Comparison of ENCODE assay signal across 10 mouse cellular contexts in the genomic region with DNA sequence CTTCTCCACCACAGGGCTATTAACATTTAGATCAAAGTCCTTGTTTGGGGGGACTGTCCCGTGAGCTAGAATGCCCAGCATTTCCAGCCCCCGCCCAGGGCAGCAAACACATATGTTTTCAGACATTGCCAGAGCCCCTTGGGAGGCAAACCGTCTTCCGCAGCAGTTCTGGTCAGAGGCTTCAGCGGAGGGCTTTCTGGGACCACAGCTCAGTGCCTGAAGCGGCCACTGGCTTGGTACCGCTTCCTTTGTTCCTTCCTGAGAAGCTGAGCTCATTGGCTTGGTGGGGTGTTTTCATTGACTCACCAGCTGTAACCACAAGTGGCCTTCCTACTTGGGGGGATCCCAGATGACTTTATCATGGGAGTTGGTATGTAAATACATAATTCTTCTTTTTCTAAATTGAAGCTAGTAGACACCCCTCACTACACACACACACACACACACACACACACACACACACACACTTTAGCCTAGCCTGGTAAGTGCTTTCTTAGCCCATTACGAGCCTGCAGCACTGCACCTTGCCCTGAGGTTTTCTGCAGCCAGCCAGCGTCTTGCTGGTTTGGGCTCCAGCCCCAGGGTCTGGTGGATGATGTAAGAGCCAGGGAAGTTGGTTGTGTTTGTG. TPM values are rescaled to one million over a fixed set of nuclear protein-coding genes. Genes with fewer than 3 reads are reported as not detected.
DNase-seq lines count a peak whose midpoint lies in the region; ATAC-seq and TF ChIP-seq lines count a peak whose summit lies in the region.
"Had no signal": no experiment of that assay in that cellular context is flagged by ENCODE, and none has a peak within 500 bp of the region (broad histone marks: within the 10 kb centered on the region; RNA-seq: fewer than 3 reads in every experiment).

No protein-coding gene starts in this region.

- no peak overlapping the region for H3K4me3 ChIP-seq in kidney, embryonic 15.5 days (replicated peaks)
- no peak overlapping the region for H3K4me3 ChIP-seq in kidney, adult 2 months (ENCODE audit: insufficient read depth, low read depth, low read length)
- no peak overlapping the region for H3K4me3 ChIP-seq in limb, embryonic 14.5 days (replicated peaks; ENCODE audit: low read length)
- H3K4me3 ChIP-seq: neural tube, embryonic 15.5 days had no signal

- no peak for ATAC-seq in kidney, embryonic 15.5 days (replicated peaks; ENCODE audit: low FRiP score)
- no peak for ATAC-seq in limb, embryonic 14.5 days (ENCODE audit: low FRiP score, low read depth)
- ATAC-seq: forebrain, embryonic 14.5 days had no signal

- no peaks in the 10 kb centered on the region for H3K9me3 ChIP-seq in kidney, embryonic 15.5 days (replicated peaks)
- H3K9me3 ChIP-seq in limb, embryonic 14.5 days (ENCODE audit: control insufficient read depth, low read length): no peaks in the 10 kb centered on the region
- H3K9me3 ChIP-seq: neural tube, embryonic 15.5 days had no signal

- H3K4me2 ChIP-seq in kidney, embryonic 15.5 days: no peak overlapping the region
- no peak overlapping the region for H3K4me2 ChIP-seq in limb, embryonic 14.5 days (replicated peaks; ENCODE audit: low read depth, low read length, severe bottlenecking)
- H3K4me2 ChIP-seq: neural tube, embryonic 15.5 days had no signal

- H3K27ac ChIP-seq in kidney, embryonic 15.5 days: peak overlapping the region; percentile 56
- H3K27ac ChIP-seq in kidney, adult 2 months (ENCODE audit: insufficient read depth, low read depth, low read length): no peak overlapping the region
- H3K27ac ChIP-seq in limb, embryonic 14.5 days (replicated peaks; ENCODE audit: low read depth, low read length): peak overlapping the region; percentile 69; the same call in 1 of the 2 replicates
- H3K27ac ChIP-seq: neural tube, embryonic 15.5 days had no signal

- no peaks in the 10 kb centered on the region for H3K27me3 ChIP-seq in kidney, embryonic 15.5 days
- no peaks in the 10 kb centered on the region for H3K27me3 ChIP-seq in kidney, adult 2 months (replicated peaks; ENCODE audit: control insufficient read depth, insufficient read depth, low read length)
- H3K27me3 ChIP-seq in limb, embryonic 14.5 days (ENCODE audit: control insufficient read depth, insufficient read depth, low read length): no peaks in the 10 kb centered on the region
- H3K27me3 ChIP-seq: neural tube, embryonic 15.5 days had no signal

- H3K4me1 ChIP-seq in kidney, embryonic 15.5 days: peaks cover 26% of the 10 kb centered on the region
- peaks cover 5% of the 10 kb centered on the region; the same call in 1 of the 2 replicates for H3K4me1 ChIP-seq in kidney, adult 2 months (ENCODE audit: control insufficient read depth, insufficient read depth, low read length)
- peaks cover 14% of the 10 kb centered on the region for H3K4me1 ChIP-seq in limb, embryonic 14.5 days (ENCODE audit: control insufficient read depth, insufficient read depth, low read length)
- H3K4me1 ChIP-seq: neural tube, embryonic 15.5 days had no signal

- WGBS in kidney, embryonic 15.5 days: 56% methylated on average over 9 of the region's 9 CpGs
- WGBS in kidney, adult 2 months: 68% methylated on average over 9 of the region's 9 CpGs
- 29% methylated on average over 9 of the region's 9 CpGs for WGBS in limb, embryonic 14.5 days

- no peaks in the 10 kb centered on the region for H3K36me3 ChIP-seq in kidney, embryonic 15.5 days
- no peaks in the 10 kb centered on the region for H3K36me3 ChIP-seq in kidney, adult 2 months (ENCODE audit: control insufficient read depth, insufficient read depth, low read length)
- no peaks in the 10 kb centered on the region for H3K36me3 ChIP-seq in limb, embryonic 14.5 days (ENCODE audit: control insufficient read depth, insufficient read depth, low read length)
- H3K36me3 ChIP-seq: neural tube, embryonic 15.5 days had no signal

- no peak for TF ChIP-seq CTCF in kidney, adult 2 months (conservative IDR thresholded peaks at IDR 0.05; ENCODE audit: insufficient read depth, insufficient read length, low read depth, low read length)

- TF ChIP-seq POLR2A in kidney, adult 2 months (IDR thresholded peaks at IDR 0.05; ENCODE audit: low read depth, low read length): no peak
- no peak for TF ChIP-seq POLR2A in limb, embryonic 14.5 days (IDR thresholded peaks at IDR 0.05; ENCODE audit: borderline replicate concordance, extremely low read depth, insufficient read depth, insufficient read length)

- no peak for DNase-seq in kidney, adult 2 months
- peak; percentile 68 for DNase-seq in 3134 (ENCODE audit: extremely low read depth, insufficient read length, low spot score)
- DNase-seq in c-Kit-positive CD71-negative TER-119-negative erythroid progenitor cells, embryonic 14.5 days (ENCODE audit: low read depth): peak; percentile 56
- DNase-seq in limb, embryonic 14.5 days (ENCODE audit: low spot score): no peak
- no peak for DNase-seq in cerebellum, postnatal 25 days
- DNase-seq in thymus, postnatal 10 days (ENCODE audit: low spot score in 2 of 2): no peak
- no peak for DNase-seq in retina, postnatal 1 day

- no peak overlapping the region for H3K9ac ChIP-seq in kidney, embryonic 15.5 days
- H3K9ac ChIP-seq in limb, embryonic 14.5 days (ENCODE audit: low read depth, low read length, severe bottlenecking): no peak overlapping the region
- H3K9ac ChIP-seq: neural tube, embryonic 15.5 days had no signal

RNA-seq across cellular contexts. Expression of a gene that starts 27.2 kb away (rescaled TPM):
- 0.51 and 0.53 TPM in 2 replicates for polyA plus RNA-seq in kidney, embryonic 15.5 days (2015; fragmentation: Nextera tagmentation; extraction: Ambion mirVana)
- 0.76 and 1.2 TPM in 2 replicates for polyA plus RNA-seq in kidney, adult 2 months (2012; rRNA removed)
- polyA plus RNA-seq in limb, embryonic 14.5 days (2012; rRNA removed): 3.8 and 4.5 TPM in 2 replicates
- 0.48 and 0.52 TPM in 2 replicates for polyA plus RNA-seq in limb, embryonic 14.5 days (2014; fragmentation: Nextera tagmentation; extraction: Ambion mirVana)

RNA-seq across cellular contexts. Expression of a gene that starts 51.1 kb away (rescaled TPM):
- polyA plus RNA-seq in kidney, embryonic 15.5 days (2015; fragmentation: Nextera tagmentation; extraction: Ambion mirVana): 17.8 and 18.5 TPM in 2 replicates
- polyA plus RNA-seq in kidney, adult 2 months (2012; rRNA removed): 137 and 161 TPM in 2 replicates
- polyA plus RNA-seq in limb, embryonic 14.5 days (2012; rRNA removed): 22.6 and 30.1 TPM in 2 replicates
- 13.3 and 15.7 TPM in 2 replicates for polyA plus RNA-seq in limb, embryonic 14.5 days (2014; fragmentation: Nextera tagmentation; extraction: Ambion mirVana)

RNA-seq across cellular contexts. Expression of a gene that starts 59.1 kb away (rescaled TPM):
- polyA plus RNA-seq in kidney, embryonic 15.5 days (2015; fragmentation: Nextera tagmentation; extraction: Ambion mirVana): 1.6 and 2.7 TPM in 2 replicates
- 181 and 266 TPM in 2 replicates for polyA plus RNA-seq in kidney, adult 2 months (2012; rRNA removed)
- polyA plus RNA-seq in limb, embryonic 14.5 days (2012; rRNA removed): 2.2 and 3.5 TPM in 2 replicates
- polyA plus RNA-seq in limb, embryonic 14.5 days (2014; fragmentation: Nextera tagmentation; extraction: Ambion mirVana): 1.5 and 2.6 TPM in 2 replicates

Comparison
In these comparisons a context has a peak if more than half of its experiments do, and no peak if none do; other contexts are left out.
1. RNA of a gene that starts 59.1 kb away (polyA plus RNA-seq): 181 to 266 TPM in kidney, adult 2 months; 1.6 to 2.7 TPM in kidney, embryonic 15.5 days and 1.5 to 3.5 TPM in limb, embryonic 14.5 days; every median in the first group is over 10 times any median in the second.
2. DNase-seq: peak in 3134 (single experiment) and c-Kit-positive CD71-negative TER-119-negative erythroid progenitor cells, embryonic 14.5 days (single experiment); none in kidney, adult 2 months (single experiment), limb, embryonic 14.5 days (single experiment), cerebellum, postnatal 25 days (0 of 2), thymus, postnatal 10 days (0 of 2) and retina, postnatal 1 day (single experiment).